Mouse (Mus musculus) liver, embryonic 16.5 days (tissue): ENCODE data around the gene Syap1. TPM values are rescaled to one million over a fixed set of nuclear protein-coding genes. Genes with fewer than 3 reads are reported as not detected.
A peak's percentile ranks its signal among the peaks of the same experiment; 100 is the strongest.

Experiments used
- ATAC-seq: fragments of 200-750 bp; cut with Nextera tagmentation; 2 replicates; pipeline ENCODE4 v1.8.0; 2017; ENCODE audit warnings: low read depth, mild to moderate bottlenecking, moderate number of reproducible peaks, moderate library complexity
- H3K27ac ChIP-seq: fragments of 300-500 bp; sonication (generic); 2 replicates; pipeline ENCODE4 v1.5.1; 2014; ENCODE audit warnings: mild to moderate bottlenecking, low read length
- H3K27me3 ChIP-seq: fragments of 300-500 bp; sonication (generic); 2 replicates; pipeline ENCODE4 v1.6.1; 2014; ENCODE audit warnings: low read depth, low read length, mixed read lengths; ENCODE audit not compliant: control insufficient read depth, insufficient read depth
- H3K36me3 ChIP-seq: fragments of 300-500 bp; sonication (generic); 2 replicates; pipeline ENCODE4 v1.6.1; 2014; ENCODE audit warnings: mild to moderate bottlenecking; ENCODE audit not compliant: control insufficient read depth, insufficient read depth
- H3K4me1 ChIP-seq: fragments of 300-500 bp; sonication (generic); 2 replicates; pipeline ENCODE4 v1.6.1; 2014; ENCODE audit warnings: low read depth, low read length, mixed read lengths; ENCODE audit not compliant: control insufficient read depth
- H3K4me2 ChIP-seq: fragments of 300-500 bp; sonication (generic); 2 replicates; pipeline ENCODE4 v1.6.1; 2014; ENCODE audit warnings: low read depth, low read length, mixed read lengths
- H3K4me3 ChIP-seq: fragments of 300-500 bp; sonication (generic); 2 replicates; pipeline ENCODE4 v1.5.1; 2014; ENCODE audit warnings: low read depth, mild to moderate bottlenecking, low read length
- H3K9ac ChIP-seq: fragments of 300-500 bp; sonication (generic); 2 replicates; pipeline ENCODE4 v1.6.1; 2014; ENCODE audit warnings: low read depth, low read length
- H3K9me3 ChIP-seq: fragments of 300-500 bp; sonication (generic); replicated peaks from 2 replicates; pipeline ENCODE4 v1.6.1; 2016; ENCODE audit warnings: low read length; ENCODE audit not compliant: control insufficient read depth
- WGBS: fragments of 180-500 bp; shearing (Covaris S2); extraction: QIAGEN DNeasy Blood & Tissue Kit; methylation state at CpG from one replicate; pipeline ENCODE4 v1.1.7; 2014; ENCODE audit not compliant: insufficient replicate concordance; 5-methylcytosine and 5-hydroxymethylcytosine counted together
- polyA plus RNA-seq: library from polyadenylated mRNA; unstranded; fragments of >200 nt; fragmentation: Nextera tagmentation; extraction: Ambion mirVana; gene quantifications from 2 replicates; pipeline ENCODE4 v1.2.1, GENCODE M21; 2015

The Syap1 gene
- 11.7 and 12.3 TPM in 2 replicates for polyA plus RNA-seq

DNA sequence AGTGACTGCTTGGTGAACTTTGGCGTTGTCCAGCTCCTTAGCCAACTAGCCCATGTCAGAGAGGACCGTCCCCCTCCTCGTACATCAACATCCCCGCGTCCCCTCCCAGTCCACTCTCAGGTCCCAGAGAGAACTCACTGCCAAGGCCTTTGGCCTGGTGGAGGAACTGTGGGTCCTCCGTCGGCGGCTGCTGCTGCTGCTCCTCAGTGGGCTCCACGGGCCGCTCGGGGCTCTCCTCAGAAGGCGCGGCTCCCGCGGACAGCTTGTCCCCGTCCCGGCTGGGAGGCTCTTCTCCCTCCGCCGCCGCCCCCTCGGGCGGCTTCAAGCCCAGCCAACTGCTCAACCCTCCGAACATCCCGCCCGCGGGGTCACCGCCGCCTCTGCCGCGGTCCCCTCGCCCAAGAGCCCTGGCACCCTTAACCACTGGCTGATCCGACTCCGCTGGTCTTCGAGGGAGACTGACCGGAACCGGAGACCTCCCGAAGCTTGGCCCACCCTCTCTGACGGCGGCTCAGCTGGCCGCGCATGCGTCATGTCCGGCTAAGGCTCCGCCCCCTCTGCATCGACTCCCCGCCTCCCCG lies at the start of gene Syap1:
Syap1 (minus strand) TSS at position 517 of the 581 bp plus-strand sequence.
- Histone ChIP-seq H3K4me2 (peak within 1 kb of the TSS; percentile 69), H3K36me3 (no peaks in the 10 kb centered on the region), H3K9me3 (no peaks in the 10 kb centered on the region), H3K4me3 (peak within 1 kb of the TSS; percentile 77), H3K27me3 (no peaks in the 10 kb centered on the region), H3K27ac (peak within 1 kb of the TSS; percentile 34), H3K4me1 (peaks cover 2% of the 10 kb centered on the region; the same call in 1 of the 2 replicates), H3K9ac (peak within 1 kb of the TSS; percentile 79)
- 13% methylated on average over 36 of the region's 47 CpGs for WGBS
- ATAC-seq: peak; percentile 92

DNA sequence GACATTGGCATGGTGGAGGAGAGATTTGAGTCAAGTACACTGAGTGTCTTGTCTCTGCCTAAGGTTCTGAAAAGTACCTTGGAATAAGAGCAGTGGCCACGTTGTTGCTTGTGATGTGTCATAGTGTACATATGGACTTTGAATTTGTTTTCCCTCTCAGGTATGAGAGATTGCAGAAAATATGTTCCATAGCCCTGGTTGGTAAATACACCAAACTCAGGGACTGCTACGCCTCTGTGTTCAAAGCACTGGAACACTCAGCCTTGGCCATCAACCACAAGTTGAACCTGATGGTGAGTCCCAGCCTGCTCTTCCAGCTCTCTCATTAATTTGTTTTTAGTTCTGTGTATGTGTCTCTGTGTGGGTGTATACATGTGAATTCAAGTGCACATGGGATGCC lies 43.2 kb upstream of the Syap1 start:
- Histone ChIP-seq H3K4me1 (no peaks in the 10 kb centered on the region), H3K36me3 (no peaks in the 10 kb centered on the region), H3K9ac (no peak overlapping the region), H3K4me2 (no peak overlapping the region), H3K9me3 (no peaks in the 10 kb centered on the region), H3K4me3 (no peak overlapping the region), H3K27ac (no peak overlapping the region), H3K27me3 (no peaks in the 10 kb centered on the region; the same call in 1 of the 2 replicates)
- peak; percentile 24; the same call in 1 of the 2 replicates for ATAC-seq
- 62% methylated on average over 2 of the region's 2 CpGs for WGBS

DNA sequence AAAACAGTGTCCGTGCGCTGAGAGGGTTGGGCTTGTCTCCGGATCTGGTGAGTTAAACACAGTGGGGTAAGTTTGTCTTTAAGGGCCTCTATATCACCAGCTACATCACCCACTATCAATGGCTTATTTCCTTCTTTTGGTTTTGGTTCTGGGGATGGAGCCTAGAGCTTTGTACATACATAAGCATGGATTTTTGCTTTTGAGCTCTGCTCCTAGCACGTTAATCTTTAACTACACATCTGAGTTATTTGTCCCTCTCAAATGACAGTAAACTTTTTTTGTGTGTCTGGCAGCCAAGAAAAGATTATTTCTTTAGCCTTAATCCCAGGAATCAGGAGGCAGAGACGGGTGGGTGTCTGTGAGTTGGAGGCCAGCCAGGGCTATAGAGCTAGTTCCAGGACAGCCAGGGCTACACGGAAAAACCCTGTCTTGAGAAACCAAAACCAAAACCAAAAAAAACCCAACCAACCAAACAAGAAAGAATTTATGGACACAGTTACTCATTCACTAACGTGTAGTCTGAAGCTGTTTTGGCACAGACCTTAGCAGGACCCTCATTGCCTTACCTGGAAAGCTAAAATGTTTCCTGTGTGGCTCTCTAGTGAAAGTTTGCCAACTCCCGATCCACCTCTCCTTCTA lies 33.4 kb upstream of the Syap1 start:
- Histone ChIP-seq H3K9me3 (no peaks in the 10 kb centered on the region), H3K27ac (0 out of 2 replicates have a peak overlapping the region, but pooled peaks have one; percentile 1), H3K4me2 (no peak overlapping the region), H3K4me1 (no peaks in the 10 kb centered on the region), H3K9ac (no peak overlapping the region), H3K36me3 (no peaks in the 10 kb centered on the region; the same call in 1 of the 2 replicates), H3K4me3 (no peak overlapping the region), H3K27me3 (no peaks in the 10 kb centered on the region)
- ATAC-seq: peak; percentile 24; the same call in 1 of the 2 replicates
- 62% methylated on average over 8 of the region's 8 CpGs for WGBS

DNA sequence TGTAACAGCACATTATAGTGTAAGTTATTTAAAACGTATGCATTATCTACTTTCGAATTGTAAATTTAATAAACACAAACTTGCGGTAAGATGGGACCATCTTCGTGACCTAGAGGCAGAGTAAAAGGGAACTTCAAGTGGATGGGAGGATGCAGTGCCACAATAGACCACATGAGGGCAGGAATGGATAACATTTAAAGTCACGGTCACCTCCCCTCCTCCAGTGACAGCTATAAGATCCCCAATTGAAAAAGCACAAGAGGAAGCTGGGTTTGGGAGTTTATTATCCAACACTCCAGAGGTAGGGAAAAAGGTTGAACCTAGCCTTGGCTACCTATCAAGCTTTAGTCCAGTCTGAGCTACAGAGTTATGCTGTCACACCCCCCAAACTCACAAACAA lies 27.4 kb upstream of the Syap1 start:
- Histone ChIP-seq H3K27me3 (no peaks in the 10 kb centered on the region), H3K9me3 (no peaks in the 10 kb centered on the region), H3K4me1 (no peaks in the 10 kb centered on the region), H3K36me3 (no peaks in the 10 kb centered on the region), H3K4me3 (no peak overlapping the region), H3K4me2 (no peak overlapping the region), H3K9ac (no peak overlapping the region), H3K27ac (no peak overlapping the region)
- 28% methylated on average over 5 of the region's 5 CpGs for WGBS
- no peak for ATAC-seq

DNA sequence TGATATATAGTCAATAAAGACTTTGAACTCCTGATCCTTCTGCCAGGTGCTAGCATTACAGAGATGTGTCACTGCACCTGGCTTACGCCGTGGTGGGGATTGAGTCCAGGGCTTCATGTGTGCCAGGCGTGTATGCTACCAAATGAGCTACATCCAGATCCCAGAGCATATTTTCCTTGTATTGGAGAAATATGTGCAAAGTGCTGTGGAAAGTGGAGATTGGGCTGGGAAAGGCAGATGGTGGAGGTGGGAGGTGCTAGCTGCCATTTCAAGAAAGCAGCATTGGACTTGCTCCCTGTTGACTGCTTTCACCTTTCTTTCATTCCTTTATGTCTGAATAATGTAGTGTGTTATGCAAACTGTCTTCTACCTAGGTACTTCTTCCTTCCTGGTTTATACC lies 25.4 kb upstream of the Syap1 start:
- H3K4me1 ChIP-seq: no peaks in the 10 kb centered on the region
- no peaks in the 10 kb centered on the region for H3K36me3 ChIP-seq
- no peak overlapping the region for H3K4me2 ChIP-seq
- WGBS: 88% methylated on average over 3 of the region's 3 CpGs
- no peak overlapping the region for H3K4me3 ChIP-seq
- no peak for ATAC-seq
- no peaks in the 10 kb centered on the region for H3K27me3 ChIP-seq
- no peak overlapping the region for H3K9ac ChIP-seq
- H3K27ac ChIP-seq: no peak overlapping the region
- no peaks in the 10 kb centered on the region for H3K9me3 ChIP-seq

DNA sequence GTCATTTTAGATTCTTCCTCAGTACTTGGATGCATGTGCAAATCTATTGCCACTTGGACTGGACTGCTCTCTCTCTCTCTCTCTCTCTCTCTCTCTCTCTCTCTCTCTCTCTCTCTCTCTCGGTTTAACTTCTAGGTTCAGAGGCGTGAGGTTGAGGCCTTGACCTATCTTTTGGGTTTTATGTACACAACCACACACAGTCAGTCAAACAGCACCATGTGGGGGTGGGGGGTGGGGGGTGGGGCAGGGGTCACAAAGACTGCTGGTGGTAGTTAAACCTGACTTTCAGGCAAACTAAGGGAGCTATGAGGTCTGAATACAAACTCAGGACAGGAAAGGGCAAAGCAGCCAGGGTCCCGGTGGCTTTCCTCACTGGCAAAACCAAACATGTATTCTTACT lies 19.3 kb upstream of the Syap1 start:
- peak; percentile 43; the same call in 1 of the 2 replicates for ATAC-seq
- Histone ChIP-seq H3K27ac (no peak overlapping the region; the same call in 1 of the 2 replicates), H3K36me3 (no peaks in the 10 kb centered on the region), H3K4me1 (no peaks in the 10 kb centered on the region), H3K9ac (no peak overlapping the region), H3K27me3 (no peaks in the 10 kb centered on the region), H3K4me2 (no peak overlapping the region), H3K9me3 (no peaks in the 10 kb centered on the region), H3K4me3 (no peak overlapping the region)
- WGBS: 51% methylated on average over 3 of the region's 3 CpGs

DNA sequence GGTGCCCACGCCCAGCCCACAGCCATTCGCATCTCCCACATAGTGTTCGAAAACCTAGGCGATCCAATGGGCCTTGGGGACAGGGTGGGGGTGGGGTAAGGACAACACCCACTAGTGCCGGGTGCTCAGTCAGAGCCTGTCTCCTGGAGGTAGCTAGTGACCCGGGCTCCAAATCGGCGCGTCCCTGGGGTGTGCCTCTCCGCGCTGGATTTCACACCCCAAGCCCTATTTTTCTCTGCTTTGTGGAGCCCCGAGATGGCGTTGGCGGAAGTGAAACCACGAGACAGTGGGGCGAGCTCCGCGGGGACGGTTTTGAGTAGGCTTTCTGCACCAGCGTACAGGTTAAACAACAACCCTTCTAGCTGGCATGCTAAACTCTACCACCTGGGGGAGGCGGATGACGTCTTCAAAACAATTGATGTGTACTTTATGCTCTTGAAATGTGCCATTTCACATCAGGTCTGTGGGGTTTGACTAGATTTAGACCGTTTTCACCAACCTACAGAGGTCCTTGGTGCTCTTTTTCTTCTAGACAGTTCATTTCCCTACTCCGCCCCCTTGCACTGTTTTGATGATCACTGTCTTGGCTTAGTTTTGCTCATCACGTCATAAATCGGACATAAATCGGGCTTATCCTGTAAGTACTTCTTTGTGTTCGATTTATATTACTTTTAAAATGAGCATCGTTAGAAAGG lies 13.9 kb upstream of the Syap1 start:
- Histone ChIP-seq H3K9ac (peak overlapping the region; percentile 57), H3K9me3 (no peaks in the 10 kb centered on the region), H3K27ac (peak overlapping the region; percentile 84), H3K4me3 (peak overlapping the region; percentile 65), H3K27me3 (peaks cover 2% of the 10 kb centered on the region; the same call in 1 of the 2 replicates), H3K4me1 (no peaks in the 10 kb centered on the region), H3K36me3 (no peaks in the 10 kb centered on the region), H3K4me2 (peak overlapping the region; percentile 71)
- 25% methylated on average over 29 of the region's 29 CpGs for WGBS
- peak; percentile 69 for ATAC-seq

DNA sequence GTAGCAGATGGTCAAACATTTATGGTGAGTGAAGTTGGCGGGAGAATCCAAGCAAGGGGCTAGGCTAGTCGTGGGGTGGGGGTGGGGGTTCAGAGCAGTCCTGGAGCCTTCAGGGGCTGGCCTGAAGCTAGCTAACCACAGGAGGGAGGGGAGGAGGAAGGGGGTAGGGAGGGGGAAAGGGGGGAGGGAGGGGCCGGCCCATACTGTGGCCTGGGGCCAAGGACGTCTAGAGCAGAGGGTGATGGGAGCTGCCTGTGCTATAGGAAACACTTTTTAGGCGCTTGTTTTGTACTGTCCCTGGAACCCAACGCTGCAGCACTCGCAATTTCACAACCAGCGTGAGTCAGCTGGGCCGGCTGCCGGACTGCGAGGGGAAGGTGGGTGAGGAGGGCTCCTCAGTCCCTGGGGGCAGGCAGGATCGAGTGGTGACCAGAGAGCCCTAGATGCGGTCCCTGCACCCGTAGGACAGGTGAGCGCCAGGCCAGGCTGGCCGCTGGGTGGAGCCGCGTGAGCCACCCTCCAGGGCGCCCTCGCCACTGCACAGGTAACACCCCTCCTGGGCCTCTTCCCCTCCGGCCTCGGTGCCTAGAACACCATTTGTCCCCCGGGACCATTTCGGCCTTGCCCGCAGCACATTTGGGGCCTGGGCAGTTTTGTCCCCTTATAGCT lies 13.3 kb upstream of the Syap1 start:
- 13% methylated on average over 25 of the region's 25 CpGs for WGBS
- Histone ChIP-seq H3K36me3 (no peaks in the 10 kb centered on the region), H3K4me3 (peak overlapping the region; percentile 65), H3K9me3 (no peaks in the 10 kb centered on the region), H3K27me3 (peaks cover 2% of the 10 kb centered on the region; the same call in 1 of the 2 replicates), H3K27ac (peak overlapping the region; percentile 84), H3K4me2 (peak overlapping the region; percentile 71), H3K9ac (peak overlapping the region; percentile 57), H3K4me1 (no peaks in the 10 kb centered on the region)
- peak; percentile 82 for ATAC-seq
